Mouse (Mus musculus): Measurements from ENCODE around the gene Thsd4. TPM values are rescaled to one million over a fixed set of nuclear protein-coding genes. Genes with fewer than 3 reads are reported as not detected.

Gene Thsd4
- total and polyA plus RNA-seq, 2 experiments from 2014 or later, result 4.8 to 45.0 TPM

- Histone ChIP-seq H3K9ac (replicated peaks; ENCODE audit: low read depth, low read length) (no peak overlapping the region), H3K4me2 (ENCODE audit: low read depth, low read length) (no peak overlapping the region), H3K36me3 (replicated peaks; ENCODE audit: control insufficient read depth, insufficient read depth, low read length) (no peaks in the 10 kb centered on the region), H3K4me1 (ENCODE audit: control insufficient read depth, insufficient read depth) (no peaks in the 10 kb centered on the region), H3K27ac (ENCODE audit: low read depth) (no peak overlapping the region), H3K9me3 (replicated peaks; ENCODE audit: control insufficient read depth, low read length) (no peaks in the 10 kb centered on the region), H3K4me3 (ENCODE audit: low read depth, low read length) (no peak overlapping the region), H3K27me3 (ENCODE audit: control insufficient read depth, insufficient read depth, low read length) (no peaks in the 10 kb centered on the region)
- WGBS, result 64% methylated on average over 5 of the region's 5 CpGs
- TF ChIP-seq CTCF (IDR thresholded peaks at IDR 0.05; ENCODE audit: low read depth) (no peak), EP300 (IDR thresholded peaks at IDR 0.05; ENCODE audit: low read depth) (no peak)
- DNase-seq (ENCODE audit: low spot score) (no peak), ATAC-seq (ENCODE audit: insufficient read depth, low read depth) (no peak)
These were observed 254.6 kb downstream of the Thsd4 start for GRCm38 (mm10) chr9:60267273-60267626.

- DNase-seq (ENCODE audit: low spot score), result no peak
- H3K27me3 ChIP-seq (ENCODE audit: control insufficient read depth, insufficient read depth, low read length), result no peaks in the 10 kb centered on the region
- TF ChIP-seq CTCF (IDR thresholded peaks at IDR 0.05; ENCODE audit: low read depth) (no peak), EP300 (IDR thresholded peaks at IDR 0.05; ENCODE audit: low read depth) (no peak)
These were observed 255.1 kb downstream of the Thsd4 start for GRCm38 (mm10) chr9:60266583-60267272.

GRCm38 (mm10) chr9:60264586-60265325, 257.1 kb downstream of the Thsd4 start:
- H3K4me2 ChIP-seq (ENCODE audit: low read depth, low read length), result no peak overlapping the region
- no peak overlapping the region for H3K9ac ChIP-seq (replicated peaks; ENCODE audit: low read depth, low read length)
- no peak for TF ChIP-seq EP300 (IDR thresholded peaks at IDR 0.05; ENCODE audit: low read depth)
- TF ChIP-seq CTCF (IDR thresholded peaks at IDR 0.05; ENCODE audit: low read depth), result no peak
- H3K4me1 ChIP-seq (ENCODE audit: control insufficient read depth, insufficient read depth), result no peaks in the 10 kb centered on the region
- peak overlapping the region; percentile 49 for H3K27ac ChIP-seq (ENCODE audit: low read depth)
- DNase-seq (ENCODE audit: low spot score) (no peak), ATAC-seq (ENCODE audit: insufficient read depth, low read depth) (peak; percentile 44; the same call in 1 of the 2 replicates)
- no peaks in the 10 kb centered on the region for H3K9me3 ChIP-seq (replicated peaks; ENCODE audit: control insufficient read depth, low read length)
- 47% methylated on average over 10 of the region's 10 CpGs for WGBS
- H3K4me3 ChIP-seq (ENCODE audit: low read depth, low read length), result no peak overlapping the region
- no peaks in the 10 kb centered on the region for H3K27me3 ChIP-seq (ENCODE audit: control insufficient read depth, insufficient read depth, low read length)
- no peaks in the 10 kb centered on the region for H3K36me3 ChIP-seq (replicated peaks; ENCODE audit: control insufficient read depth, insufficient read depth, low read length)

More at GRCm38 (mm10) chr9:60266583-60267272, 255.1 kb downstream of the Thsd4 start:
- Histone ChIP-seq H3K27ac (ENCODE audit: low read depth) (no peak overlapping the region), H3K4me1 (ENCODE audit: control insufficient read depth, insufficient read depth) (no peaks in the 10 kb centered on the region), H3K9ac (replicated peaks; ENCODE audit: low read depth, low read length) (no peak overlapping the region), H3K4me3 (ENCODE audit: low read depth, low read length) (no peak overlapping the region), H3K36me3 (replicated peaks; ENCODE audit: control insufficient read depth, insufficient read depth, low read length) (no peaks in the 10 kb centered on the region), H3K4me2 (ENCODE audit: low read depth, low read length) (no peak overlapping the region), H3K9me3 (replicated peaks; ENCODE audit: control insufficient read depth, low read length) (no peaks in the 10 kb centered on the region)
- ATAC-seq (ENCODE audit: insufficient read depth, low read depth), result no peak
- WGBS, result 89% methylated on average over 15 of the region's 15 CpGs

- no peaks in the 10 kb centered on the region; the same call in 1 of the 2 replicates for H3K4me1 ChIP-seq (ENCODE audit: control insufficient read depth, insufficient read depth)
- H3K36me3 ChIP-seq (replicated peaks; ENCODE audit: control insufficient read depth, insufficient read depth, low read length), result no peaks in the 10 kb centered on the region
- no peak overlapping the region for H3K4me3 ChIP-seq (ENCODE audit: low read depth, low read length)
- H3K9me3 ChIP-seq (replicated peaks; ENCODE audit: control insufficient read depth, low read length), result no peaks in the 10 kb centered on the region
- H3K27ac ChIP-seq (ENCODE audit: low read depth), result no peak overlapping the region
- DNase-seq (ENCODE audit: low spot score), result no peak
- WGBS, result 51% methylated on average over 6 of the region's 6 CpGs
- H3K9ac ChIP-seq (replicated peaks; ENCODE audit: low read depth, low read length), result no peak overlapping the region
- no peak overlapping the region for H3K4me2 ChIP-seq (ENCODE audit: low read depth, low read length)
- no peak for TF ChIP-seq CTCF (IDR thresholded peaks at IDR 0.05; ENCODE audit: low read depth)
- TF ChIP-seq EP300 (IDR thresholded peaks at IDR 0.05; ENCODE audit: low read depth), result no peak
- no peak for ATAC-seq (ENCODE audit: insufficient read depth, low read depth)
- H3K27me3 ChIP-seq (ENCODE audit: control insufficient read depth, insufficient read depth, low read length), result no peaks in the 10 kb centered on the region
These were observed 259.2 kb downstream of the Thsd4 start for GRCm38 (mm10) chr9:60262515-60263140.

- Histone ChIP-seq H3K4me3 (ENCODE audit: low read depth, low read length) (no peak overlapping the region), H3K36me3 (replicated peaks; ENCODE audit: control insufficient read depth, insufficient read depth, low read length) (no peaks in the 10 kb centered on the region), H3K27ac (ENCODE audit: low read depth) (no peak overlapping the region), H3K9me3 (replicated peaks; ENCODE audit: control insufficient read depth, low read length) (no peaks in the 10 kb centered on the region), H3K4me1 (ENCODE audit: control insufficient read depth, insufficient read depth) (no peaks in the 10 kb centered on the region; the same call in 1 of the 2 replicates), H3K27me3 (ENCODE audit: control insufficient read depth, insufficient read depth, low read length) (no peaks in the 10 kb centered on the region), H3K9ac (replicated peaks; ENCODE audit: low read depth, low read length) (no peak overlapping the region), H3K4me2 (ENCODE audit: low read depth, low read length) (no peak overlapping the region)
- peak; percentile 27; the same call in 1 of the 2 replicates for ATAC-seq (ENCODE audit: insufficient read depth, low read depth)
- TF ChIP-seq CTCF (IDR thresholded peaks at IDR 0.05; ENCODE audit: low read depth), result no peak
- 53% methylated on average over 13 of the region's 13 CpGs for WGBS
- no peak for DNase-seq (ENCODE audit: low spot score)
These were observed 262.2 kb downstream of the Thsd4 start for GRCm38 (mm10) chr9:60259626-60260025.
